Mouse (Mus musculus) liver, embryonic 15.5 days (tissue): ENCODE data around the gene Mccc2. TPM values are rescaled to one million over a fixed set of nuclear protein-coding genes. Genes with fewer than 3 reads are reported as not detected.

ENCODE experiments used
- polyA plus RNA-seq: library from polyadenylated mRNA; unstranded; fragments of >200 nt; fragmentation: Nextera tagmentation; extraction: Ambion mirVana; gene quantifications from 2 replicates; pipeline ENCODE4 v1.2.1, GENCODE M21; 2015

Mccc2 gene
- polyA plus RNA-seq, 1 experiment from 2014 or later = 19.4 TPM

Other genes with a start within 250 kb of the Mccc2 start
- 0.10 and 0.15 TPM in 2 replicates for gene Cartpt, start 114.5 kb downstream of the Mccc2 start, polyA plus RNA-seq
- 12.0 and 14.2 TPM in 2 replicates for gene Bdp1, start 88.4 kb upstream of the Mccc2 start, polyA plus RNA-seq
- gene Serf1, start 92.4 kb upstream of the Mccc2 start, polyA plus RNA-seq = 13.8 and 15.0 TPM in 2 replicates
- gene Smn1, start 109.2 kb upstream of the Mccc2 start, polyA plus RNA-seq = 17.5 and 18.0 TPM in 2 replicates
- gene Naip2, start 186.5 kb upstream of the Mccc2 start, polyA plus RNA-seq = 1.7 and 1.8 TPM in 2 replicates
- 0.54 and 0.67 TPM in 2 replicates for gene Naip5, start 230.7 kb upstream of the Mccc2 start, polyA plus RNA-seq